Mouse (Mus musculus) embryonic facial prominence, embryonic 13.5 days (tissue): ENCODE measurements around the gene Slc16a12. TPM values are rescaled to one million over a fixed set of nuclear protein-coding genes. Genes with fewer than 3 reads are reported as not detected.
"Not testable (repeated sequence)": the region's sequence is repeated elsewhere in the genome, so short reads cannot be mapped to it uniquely, and the experiment has no call there.

ENCODE experiments used
- ATAC-seq: fragments of 200-750 bp; cut with Nextera tagmentation; 2 replicates; pipeline ENCODE4 v1.8.0; 2017; ENCODE audit warnings: low read depth; ENCODE audit not compliant: insufficient number of reproducible peaks, insufficient read depth, low FRiP score, low TSS enrichment
- H3K27ac ChIP-seq: fragments of 300-500 bp; sonication (generic); 2 replicates; pipeline ENCODE4 v1.5.1; 2015; ENCODE audit warnings: moderate library complexity, mild to moderate bottlenecking, inconsistent platforms
- H3K27me3 ChIP-seq: fragments of 300-500 bp; sonication (generic); 2 replicates; pipeline ENCODE4 v1.6.1; 2015; ENCODE audit warnings: mild to moderate bottlenecking, inconsistent platforms
- H3K36me3 ChIP-seq: fragments of 300-500 bp; sonication (generic); 2 replicates; pipeline ENCODE4 v1.6.1; 2015; ENCODE audit warnings: mild to moderate bottlenecking, inconsistent platforms
- H3K4me1 ChIP-seq: fragments of 300-500 bp; sonication (generic); 2 replicates; pipeline ENCODE4 v1.6.1; 2015; ENCODE audit warnings: inconsistent platforms
- H3K4me2 ChIP-seq: fragments of 300-500 bp; sonication (generic); 2 replicates; pipeline ENCODE4 v1.6.1; 2015; ENCODE audit warnings: moderate library complexity, mild to moderate bottlenecking, inconsistent platforms
- H3K4me3 ChIP-seq: fragments of 300-500 bp; sonication (generic); 2 replicates; pipeline ENCODE4 v1.5.1; 2015; ENCODE audit warnings: mild to moderate bottlenecking, inconsistent platforms
- H3K9ac ChIP-seq: fragments of 300-500 bp; sonication (generic); 2 replicates; pipeline ENCODE4 v1.6.1; 2015; ENCODE audit warnings: mild to moderate bottlenecking, inconsistent platforms
- H3K9me3 ChIP-seq: fragments of 300-500 bp; sonication (generic); 2 replicates; pipeline ENCODE4 v1.6.1; 2016; ENCODE audit warnings: inconsistent platforms
- WGBS: fragments of 180-500 bp; shearing (Covaris S2); methylation state at CpG from one replicate; pipeline ENCODE4 v1.1.7; 2015; ENCODE audit warnings: mixed read lengths; 5-methylcytosine and 5-hydroxymethylcytosine counted together
- polyA plus RNA-seq: library from polyadenylated mRNA; unstranded; fragments of >200 nt; fragmentation: Nextera tagmentation; extraction: Ambion mirVana; gene quantifications from 2 replicates; pipeline ENCODE4 v1.2.1, GENCODE M21; 2015

Gene Slc16a12
- polyA plus RNA-seq, 1 experiment from 2014 or later = 0.65 TPM

DNA sequence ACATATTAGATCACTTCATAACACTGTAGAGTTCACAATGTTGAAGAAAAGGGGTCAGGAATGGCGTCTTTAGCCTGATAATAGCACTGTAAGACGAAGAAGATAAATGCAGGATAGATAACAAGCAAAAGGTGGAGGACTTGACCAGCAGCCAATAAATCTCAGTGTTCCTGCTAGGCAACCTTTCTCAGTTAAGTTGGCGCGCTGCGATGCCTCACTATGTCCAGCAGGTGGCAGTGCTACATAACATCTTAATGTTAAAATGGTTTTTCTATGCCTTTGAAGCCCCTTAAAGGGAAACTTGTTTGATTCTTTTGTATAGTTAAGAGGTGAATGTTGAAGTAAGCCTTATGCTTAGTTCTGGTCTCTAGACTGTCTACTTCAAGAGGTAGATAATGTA, 81.0 kb downstream of the Slc16a12 start:
- Histone ChIP-seq H3K4me1 (no peaks in the 10 kb centered on the region), H3K9ac (no peak overlapping the region), H3K27ac (no peak overlapping the region), H3K27me3 (no peaks in the 10 kb centered on the region), H3K4me2 (no peak overlapping the region), H3K36me3 (no peaks in the 10 kb centered on the region), H3K9me3 (no peaks in the 10 kb centered on the region), H3K4me3 (no peak overlapping the region)
- ATAC-seq = no peak
- 1% methylated on average over 5 of the region's 5 CpGs for WGBS

DNA sequence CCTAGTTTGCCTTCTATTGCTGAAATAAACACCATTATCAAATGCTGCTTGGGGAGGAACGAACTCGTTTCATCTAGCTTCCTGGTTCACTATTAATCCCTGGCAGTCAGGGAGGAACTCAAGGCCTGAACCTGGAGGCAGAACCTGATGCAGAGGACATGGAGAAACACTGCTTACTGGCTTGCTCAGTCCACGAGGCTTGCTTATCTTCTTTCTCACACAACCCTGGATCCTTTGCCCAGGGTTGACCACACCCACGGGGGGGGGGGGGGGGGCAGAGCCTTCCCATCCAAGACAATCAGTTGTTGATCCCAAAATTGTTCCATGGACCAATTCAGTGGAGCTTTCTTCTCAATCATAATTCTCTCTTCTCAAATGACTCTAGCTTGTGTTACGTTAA, 84.3 kb downstream of the Slc16a12 start:
- 35% methylated on average over 5 of the region's 5 CpGs for WGBS
- peak overlapping the region; percentile 61; the same call in 1 of the 2 replicates for H3K4me2 ChIP-seq
- no peak overlapping the region for H3K9ac ChIP-seq
- no peak overlapping the region for H3K4me3 ChIP-seq
- H3K27ac ChIP-seq = no peak overlapping the region
- ATAC-seq = no peak
- no peaks in the 10 kb centered on the region for H3K9me3 ChIP-seq
- H3K36me3 ChIP-seq = no peaks in the 10 kb centered on the region
- no peaks in the 10 kb centered on the region for H3K27me3 ChIP-seq
- no peaks in the 10 kb centered on the region for H3K4me1 ChIP-seq

DNA sequence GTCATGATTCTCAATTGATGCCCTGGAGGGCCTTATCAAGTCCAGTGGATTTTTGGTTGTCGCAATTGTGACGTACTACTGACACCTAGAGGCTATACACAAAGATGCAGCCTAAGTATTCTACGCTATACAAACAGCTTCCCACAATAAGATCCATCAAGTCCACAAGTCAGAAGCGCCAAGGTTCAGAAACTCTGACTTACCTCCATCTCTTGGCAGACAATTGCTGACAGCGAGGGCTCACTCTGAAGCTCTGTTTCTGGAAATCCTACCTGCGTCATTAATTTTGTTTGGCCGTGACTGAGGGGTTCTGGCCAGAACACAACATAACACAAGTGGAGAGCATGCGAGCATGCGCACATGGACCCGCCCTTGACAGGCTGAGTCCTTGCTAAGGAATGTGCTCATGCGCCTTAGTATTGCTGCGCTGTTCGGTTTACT, 85.0 kb downstream of the Slc16a12 start:
- peak; percentile 71; the same call in 1 of the 2 replicates for ATAC-seq
- no peaks in the 10 kb centered on the region for H3K27me3 ChIP-seq
- WGBS = 12% methylated on average over 13 of the region's 13 CpGs
- H3K4me1 ChIP-seq = no peaks in the 10 kb centered on the region
- no peaks in the 10 kb centered on the region for H3K9me3 ChIP-seq
- no peak overlapping the region for H3K27ac ChIP-seq
- H3K36me3 ChIP-seq = no peaks in the 10 kb centered on the region
- peak overlapping the region; percentile 39 for H3K4me3 ChIP-seq
- no peak overlapping the region for H3K9ac ChIP-seq
- peak overlapping the region; percentile 61 for H3K4me2 ChIP-seq

DNA sequence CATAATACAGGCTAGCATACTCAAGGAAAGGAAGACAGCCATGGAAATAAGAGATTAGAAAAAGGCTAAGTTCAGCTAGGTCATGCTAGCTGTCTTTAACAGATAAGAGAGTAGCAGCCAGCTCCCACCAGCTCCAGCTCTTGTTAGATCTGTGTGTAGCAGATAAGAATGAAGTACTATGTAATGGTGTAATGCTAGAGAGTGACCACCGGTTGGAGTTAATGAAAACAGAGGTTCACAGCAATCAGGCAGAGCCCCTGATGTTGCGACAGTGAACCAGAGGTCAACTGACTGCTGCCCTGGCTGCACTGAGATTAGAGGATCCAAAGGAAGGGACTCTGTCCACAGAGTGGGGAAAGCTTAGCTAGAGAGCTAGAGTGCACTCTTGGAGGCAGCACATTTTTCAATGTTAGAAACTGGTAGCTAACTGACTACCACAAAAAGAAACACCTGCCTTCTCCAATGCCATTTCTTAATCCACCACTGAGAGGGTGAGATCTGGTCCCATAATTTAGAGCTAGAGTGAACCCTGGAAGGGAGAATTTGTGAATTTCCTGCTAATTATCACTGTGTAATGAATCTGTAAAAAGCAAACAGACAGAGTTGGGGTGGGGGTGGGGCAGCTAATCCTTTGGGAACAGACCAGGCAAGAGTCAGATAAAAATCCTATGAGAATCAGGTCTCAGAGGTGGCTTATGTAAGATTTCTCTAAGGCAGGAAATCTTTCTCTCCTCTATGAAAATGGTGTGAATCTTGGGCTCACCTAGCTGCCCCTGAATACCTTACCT, 90.4 kb downstream of the Slc16a12 start:
- Histone ChIP-seq H3K4me2 (no peak overlapping the region), H3K9me3 (no peaks in the 10 kb centered on the region), H3K36me3 (no peaks in the 10 kb centered on the region), H3K4me3 (no peak overlapping the region), H3K27me3 (no peaks in the 10 kb centered on the region), H3K9ac (no peak overlapping the region), H3K4me1 (no peaks in the 10 kb centered on the region), H3K27ac (no peak overlapping the region)
- ATAC-seq = no peak
- 31% methylated on average over 2 of the region's 2 CpGs for WGBS

DNA sequence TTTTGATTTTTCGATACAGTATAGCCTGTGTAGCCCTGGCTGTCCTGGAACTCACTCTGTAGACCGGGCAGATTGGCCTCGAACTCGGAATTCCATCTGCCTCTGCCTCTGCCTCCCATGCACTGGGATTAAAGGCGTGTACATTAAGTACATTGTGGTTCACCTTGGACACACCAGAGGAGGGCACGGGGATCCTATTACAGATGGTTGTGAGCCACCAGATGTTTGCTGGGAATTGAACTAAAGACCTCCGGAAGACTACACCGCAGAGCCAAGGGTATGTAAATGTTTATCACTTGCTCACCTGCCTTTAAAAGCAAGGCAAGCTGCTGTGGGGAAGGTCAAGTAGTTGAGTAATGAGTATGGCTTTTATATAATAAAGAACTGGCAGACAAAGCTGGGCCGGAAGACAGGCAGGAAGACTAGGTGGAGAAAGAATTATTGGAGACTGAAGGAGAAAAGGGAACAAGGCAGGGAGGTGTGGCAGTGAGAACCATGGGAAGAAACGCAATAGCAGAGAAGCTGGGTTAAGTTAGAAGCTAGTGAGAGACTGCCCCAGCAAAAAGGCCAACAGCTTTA, 91.8 kb downstream of the Slc16a12 start:
- ATAC-seq = no peak
- H3K4me2 ChIP-seq = no peak overlapping the region
- H3K27ac ChIP-seq = no peak overlapping the region
- no peaks in the 10 kb centered on the region for H3K4me1 ChIP-seq
- no peaks in the 10 kb centered on the region for H3K27me3 ChIP-seq
- H3K4me3 ChIP-seq = no peak overlapping the region
- 82% methylated on average over 10 of the region's 10 CpGs for WGBS
- no peaks in the 10 kb centered on the region for H3K36me3 ChIP-seq
- no peaks in the 10 kb centered on the region for H3K9me3 ChIP-seq
- H3K9ac ChIP-seq = no peak overlapping the region

DNA sequence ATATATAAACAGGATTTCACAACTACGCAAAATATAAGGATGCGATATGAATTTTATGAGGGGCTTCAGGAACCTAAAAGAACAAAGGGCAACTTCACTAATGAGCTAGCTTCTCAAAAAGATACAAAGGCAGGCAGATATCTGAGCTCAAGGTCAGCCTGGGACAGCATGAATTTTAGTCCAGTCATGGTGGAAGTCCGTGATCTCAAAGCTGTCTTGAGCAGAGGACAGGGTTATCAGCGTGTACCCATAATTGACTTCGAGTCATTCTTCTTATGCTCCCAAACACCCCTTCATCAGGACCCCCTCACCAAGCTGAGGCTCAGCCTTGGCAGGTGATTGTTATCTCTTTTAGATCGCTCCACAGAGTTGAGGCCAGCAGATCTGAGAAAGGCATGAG, 96.1 kb downstream of the Slc16a12 start:
- H3K9ac ChIP-seq = no peak overlapping the region
- no peak overlapping the region for H3K27ac ChIP-seq
- WGBS = 90% methylated on average over 6 of the region's 6 CpGs
- no peaks in the 10 kb centered on the region for H3K9me3 ChIP-seq
- no peaks in the 10 kb centered on the region for H3K4me1 ChIP-seq
- ATAC-seq = no peak
- no peaks in the 10 kb centered on the region for H3K36me3 ChIP-seq
- H3K4me2 ChIP-seq = no peak overlapping the region
- no peak overlapping the region for H3K4me3 ChIP-seq
- no peaks in the 10 kb centered on the region for H3K27me3 ChIP-seq

DNA sequence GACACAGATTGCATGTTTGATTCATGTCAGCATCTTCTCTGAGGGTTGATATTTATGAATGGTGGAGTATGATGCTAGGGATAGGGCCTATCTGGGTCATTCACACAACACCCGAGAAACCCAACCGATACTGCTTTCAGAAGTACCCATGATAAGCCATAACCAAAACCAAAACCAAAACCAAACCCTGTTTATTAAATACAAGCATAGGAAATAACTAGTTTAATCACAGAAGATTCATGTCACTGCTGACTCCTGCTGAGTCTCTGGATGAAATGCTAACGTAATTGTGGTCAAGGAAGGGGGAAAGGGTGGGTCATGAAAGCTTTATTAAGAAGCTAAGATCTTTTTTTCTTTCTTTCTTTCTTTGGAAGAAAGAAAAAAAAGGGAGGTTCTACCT, 96.8 kb downstream of the Slc16a12 start:
- no peak overlapping the region for H3K9ac ChIP-seq
- H3K27ac ChIP-seq = no peak overlapping the region
- no peak for ATAC-seq
- no peaks in the 10 kb centered on the region for H3K27me3 ChIP-seq
- H3K4me3 ChIP-seq = no peak overlapping the region
- H3K9me3 ChIP-seq = no peaks in the 10 kb centered on the region
- WGBS = 73% methylated on average over 3 of the region's 3 CpGs
- H3K36me3 ChIP-seq = no peaks in the 10 kb centered on the region
- no peak overlapping the region for H3K4me2 ChIP-seq
- no peaks in the 10 kb centered on the region for H3K4me1 ChIP-seq

DNA sequence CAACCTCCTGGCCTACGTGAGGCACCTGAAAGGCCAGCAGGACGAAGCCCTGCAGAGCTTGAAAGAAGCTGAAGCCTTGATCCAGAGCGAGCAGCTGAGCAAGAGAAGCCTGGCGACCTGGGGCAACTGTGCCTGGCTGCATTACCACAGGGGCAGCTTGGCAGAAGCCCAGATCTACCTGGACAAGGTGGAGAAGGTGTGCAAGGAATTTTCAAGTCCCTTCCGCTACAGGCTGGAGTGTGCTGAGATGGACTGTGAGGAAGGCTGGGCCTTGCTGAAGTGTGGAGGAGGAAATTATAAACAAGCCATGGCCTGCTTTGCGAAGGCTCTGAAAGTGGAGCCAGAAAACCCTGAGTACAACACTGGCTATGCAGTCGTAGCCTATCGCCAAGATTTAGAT, 99.5 kb downstream of the Slc16a12 start:
- H3K4me3 ChIP-seq, H3K9me3 ChIP-seq, H3K4me1 ChIP-seq, H3K9ac ChIP-seq, H3K27ac ChIP-seq, H3K27me3 ChIP-seq, H3K36me3 ChIP-seq, ATAC-seq, H3K4me2 ChIP-seq: not testable (repeated sequence)
- WGBS = 84% methylated on average over 8 of the region's 8 CpGs

DNA sequence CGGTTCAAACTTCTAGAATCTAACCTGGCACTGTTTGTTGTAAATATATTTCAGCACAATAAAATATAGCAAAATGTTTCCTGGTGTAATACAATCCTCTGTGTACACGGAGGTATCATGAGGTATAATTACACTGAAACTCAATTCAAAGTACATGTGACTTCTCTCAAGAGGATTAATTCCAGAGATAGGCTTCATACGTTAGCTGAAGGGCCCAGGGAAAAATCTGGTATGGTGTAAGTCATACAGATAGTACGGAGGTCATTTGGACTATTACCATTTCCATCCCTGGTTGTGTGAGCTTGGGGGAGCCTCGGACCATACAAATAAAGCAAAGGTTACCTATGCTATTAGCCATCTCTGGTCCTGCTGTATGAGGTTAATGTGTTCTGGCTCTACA, 104.5 kb downstream of the Slc16a12 start:
- WGBS = 52% methylated on average over 5 of the region's 5 CpGs

DNA sequence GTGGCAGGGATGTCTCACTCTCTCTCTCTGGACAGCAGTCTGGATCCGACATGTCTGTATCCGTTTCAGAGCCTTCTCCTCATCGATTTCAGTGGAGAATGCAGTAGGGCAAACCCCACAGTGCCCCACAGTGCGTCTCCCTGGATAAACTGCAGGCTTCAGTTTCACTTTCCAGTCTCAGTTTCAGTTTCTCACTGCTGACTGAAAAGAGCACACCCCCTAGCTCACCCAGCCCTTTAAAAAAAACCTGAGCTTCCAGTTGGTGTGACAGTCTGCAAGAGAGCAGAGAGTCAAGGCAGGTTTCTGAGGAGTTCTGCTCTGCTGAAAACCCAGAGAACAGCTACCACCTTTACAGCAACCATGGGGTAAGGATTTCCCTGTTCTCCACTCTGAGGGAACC, 106.5 kb downstream of the Slc16a12 start, which contains the start of the genes Ifit1bl2 and Ifit1:
Gene Ifit1bl2, minus strand, starts transcription at position 121 of the 400 bp plus-strand sequence.
Gene Ifit1, plus strand, starts transcription at position 249 of the 400 bp plus-strand sequence.
- Histone ChIP-seq H3K4me2 (peak within 1 kb of the TSS; percentile 23; the same call in 1 of the 2 replicates), H3K9ac (peak within 1 kb of the TSS; percentile 17; the same call in 1 of the 2 replicates), H3K27ac (no peak within 1 kb of the TSS), H3K36me3 (no peaks in the 10 kb centered on the region), H3K4me1 (peaks cover 6% of the 10 kb centered on the region; the same call in 1 of the 2 replicates), H3K9me3 (no peaks in the 10 kb centered on the region), H3K27me3 (0 out of 2 replicates have a peak, but pooled peaks cover 4% of the 10 kb centered on the region), H3K4me3 (no peak within 1 kb of the TSS)
- WGBS = 36% methylated on average over 4 of the region's 4 CpGs
- ATAC-seq = no peak

More for the DNA sequence above, 104.5 kb downstream of the Slc16a12 start:
- no peak overlapping the region for H3K4me2 ChIP-seq
- no peaks in the 10 kb centered on the region for H3K36me3 ChIP-seq
- no peak for ATAC-seq
- 0 out of 2 replicates have a peak, but pooled peaks cover 3% of the 10 kb centered on the region for H3K27me3 ChIP-seq
- H3K4me3 ChIP-seq = no peak overlapping the region
- peaks cover 6% of the 10 kb centered on the region; the same call in 1 of the 2 replicates for H3K4me1 ChIP-seq
- H3K9ac ChIP-seq = no peak overlapping the region
- no peak overlapping the region for H3K27ac ChIP-seq
- H3K9me3 ChIP-seq = no peaks in the 10 kb centered on the region

DNA sequence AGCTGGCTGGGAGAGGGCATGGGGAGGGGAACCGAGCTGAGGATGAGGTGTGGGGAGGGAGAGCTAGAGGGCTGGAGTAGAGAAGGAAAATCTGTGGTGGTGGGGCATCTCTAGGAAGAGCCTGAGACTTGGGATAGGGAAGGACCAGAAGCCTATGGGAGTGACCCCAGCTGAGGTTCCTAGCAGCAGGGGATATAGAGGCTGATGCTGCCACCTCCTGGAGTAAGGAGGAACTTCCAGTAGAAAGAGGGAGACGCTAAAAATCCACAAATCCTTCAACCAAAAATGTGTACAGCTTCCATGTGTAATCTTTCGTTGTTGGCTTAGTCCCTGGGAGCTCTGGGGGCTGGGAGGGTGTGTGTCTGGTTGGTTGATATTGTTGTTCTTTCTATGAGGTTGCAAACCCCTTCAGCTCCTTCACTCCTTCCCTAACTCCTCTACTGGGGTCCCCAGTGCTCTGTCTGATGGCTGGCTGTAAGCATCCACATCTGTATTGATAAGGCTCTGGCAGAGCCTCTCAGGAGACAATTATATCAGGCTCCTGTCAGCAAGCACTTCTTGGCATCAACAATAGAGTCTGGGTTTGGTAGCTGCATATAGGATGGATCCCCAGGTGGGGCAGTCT, 110.0 kb downstream of the Slc16a12 start:
- WGBS = 8% methylated on average over 3 of the region's 3 CpGs
- ATAC-seq = no peak

More for the DNA sequence above, 110.0 kb downstream of the Slc16a12 start:
- no peak overlapping the region for H3K9ac ChIP-seq
- no peak overlapping the region for H3K4me3 ChIP-seq
- H3K4me1 ChIP-seq = peaks cover 6% of the 10 kb centered on the region; the same call in 1 of the 2 replicates
- H3K4me2 ChIP-seq = no peak overlapping the region
- H3K27ac ChIP-seq = no peak overlapping the region
- no peaks in the 10 kb centered on the region for H3K9me3 ChIP-seq
- H3K36me3 ChIP-seq = no peaks in the 10 kb centered on the region
- H3K27me3 ChIP-seq = 0 out of 2 replicates have a peak, but pooled peaks cover 4% of the 10 kb centered on the region
